Mouse (Mus musculus): Measurements from ENCODE around the gene Klk1b3. TPM values are rescaled to one million over a fixed set of nuclear protein-coding genes. Genes with fewer than 3 reads are reported as not detected.
"Not testable (repeated sequence)": the region's sequence is repeated elsewhere in the genome, so short reads cannot be mapped to it uniquely, and the experiment has no call there.

Klk1b3 gene
- polyA plus RNA-seq (2014; fragmentation: Nextera tagmentation; extraction: Ambion mirVana) = not detected in 2 replicates

GRCm38 (mm10) chr7:44197891-44198290 lies at the start of gene Klk1b3:
Klk1b3 (plus strand) TSS chr7:44198191.
- no peaks in the 10 kb centered on the region for H3K9me3 ChIP-seq (ENCODE audit: low read depth, low read length)
- WGBS = 63% methylated on average over 3 of the region's 3 CpGs
- no peak within 1 kb of the TSS for H3K4me2 ChIP-seq
- no peak within 1 kb of the TSS for H3K4me3 ChIP-seq (ENCODE audit: low read depth, low read length)
- no peaks in the 10 kb centered on the region for H3K4me1 ChIP-seq (ENCODE audit: insufficient read depth)
- H3K36me3 ChIP-seq (ENCODE audit: insufficient read depth) = no peaks in the 10 kb centered on the region
- no peaks in the 10 kb centered on the region for H3K27me3 ChIP-seq (ENCODE audit: insufficient read depth, low read length)
- TF ChIP-seq CTCF (IDR thresholded peaks at IDR 0.05; ENCODE audit: low read depth) = no peak
- DNase-seq (no peak), ATAC-seq (ENCODE audit: insufficient read depth) (no peak)
- no peak within 1 kb of the TSS for H3K9ac ChIP-seq
- H3K27ac ChIP-seq (ENCODE audit: low read depth) = no peak within 1 kb of the TSS

GRCm38 (mm10) chr7:44179299-44180045 lies 18.5 kb upstream of the Klk1b3 start:
- Histone ChIP-seq H3K4me2 (no peak overlapping the region), H3K4me3 (ENCODE audit: low read depth, low read length) (no peak overlapping the region), H3K27ac (ENCODE audit: low read depth) (no peak overlapping the region), H3K27me3 (ENCODE audit: insufficient read depth, low read length) (no peaks in the 10 kb centered on the region), H3K9me3 (ENCODE audit: low read depth, low read length) (no peaks in the 10 kb centered on the region), H3K36me3 (ENCODE audit: insufficient read depth) (no peaks in the 10 kb centered on the region), H3K9ac (no peak overlapping the region), H3K4me1 (ENCODE audit: insufficient read depth) (no peaks in the 10 kb centered on the region)
- no peak for TF ChIP-seq CTCF (IDR thresholded peaks at IDR 0.05; ENCODE audit: low read depth)
- no peak for ATAC-seq (ENCODE audit: insufficient read depth)
- DNase-seq = no peak
- 62% methylated on average over 9 of the region's 9 CpGs for WGBS

- 52% methylated on average over 8 of the region's 8 CpGs for WGBS
- not testable (repeated sequence) for H3K4me3 ChIP-seq (ENCODE audit: low read depth, low read length); H3K9ac ChIP-seq; H3K4me2 ChIP-seq; H3K9me3 ChIP-seq (ENCODE audit: low read depth, low read length); H3K27ac ChIP-seq (ENCODE audit: low read depth); H3K4me1 ChIP-seq (ENCODE audit: insufficient read depth); ATAC-seq (ENCODE audit: insufficient read depth); H3K36me3 ChIP-seq (ENCODE audit: insufficient read depth); H3K27me3 ChIP-seq (ENCODE audit: insufficient read depth, low read length)
- peak; percentile 1 for DNase-seq
Measured at GRCm38 (mm10) chr7:44186516-44186915, 11.5 kb upstream of the Klk1b3 start.

GRCm38 (mm10) chr7:44187936-44188335 lies 10.1 kb upstream of the Klk1b3 start, which contains the start of gene Klk1b24:
Klk1b24 (plus strand) TSS chr7:44188236.
- H3K9ac ChIP-seq; H3K27me3 ChIP-seq (ENCODE audit: insufficient read depth, low read length); ATAC-seq (ENCODE audit: insufficient read depth); H3K4me2 ChIP-seq; H3K36me3 ChIP-seq (ENCODE audit: insufficient read depth); H3K27ac ChIP-seq (ENCODE audit: low read depth); H3K4me3 ChIP-seq (ENCODE audit: low read depth, low read length); H3K4me1 ChIP-seq (ENCODE audit: insufficient read depth); DNase-seq; H3K9me3 ChIP-seq (ENCODE audit: low read depth, low read length): not testable (repeated sequence)

- H3K4me2 ChIP-seq; DNase-seq; H3K27ac ChIP-seq (ENCODE audit: low read depth); H3K9ac ChIP-seq; H3K9me3 ChIP-seq (ENCODE audit: low read depth, low read length); H3K4me3 ChIP-seq (ENCODE audit: low read depth, low read length); H3K27me3 ChIP-seq (ENCODE audit: insufficient read depth, low read length); H3K36me3 ChIP-seq (ENCODE audit: insufficient read depth); ATAC-seq (ENCODE audit: insufficient read depth); H3K4me1 ChIP-seq (ENCODE audit: insufficient read depth): not testable (repeated sequence)
- WGBS = 87% methylated on average over 1 of the region's 1 CpGs
Measured at GRCm38 (mm10) chr7:44193466-44193865, 4.5 kb upstream of the Klk1b3 start.

- 32% methylated on average over 3 of the region's 3 CpGs for WGBS
- not testable (repeated sequence) for H3K9me3 ChIP-seq (ENCODE audit: low read depth, low read length); H3K4me1 ChIP-seq (ENCODE audit: insufficient read depth); H3K4me3 ChIP-seq (ENCODE audit: low read depth, low read length); H3K27me3 ChIP-seq (ENCODE audit: insufficient read depth, low read length); H3K27ac ChIP-seq (ENCODE audit: low read depth); H3K4me2 ChIP-seq; H3K36me3 ChIP-seq (ENCODE audit: insufficient read depth); H3K9ac ChIP-seq; ATAC-seq (ENCODE audit: insufficient read depth); DNase-seq
Measured at GRCm38 (mm10) chr7:44207135-44207534, 9.1 kb downstream of the Klk1b3 start, which contains the start of gene Klk1b4. Klk1b4 (plus strand) TSS chr7:44207435.

GRCm38 (mm10) chr7:44208307-44208706 lies 10.3 kb downstream of the Klk1b3 start:
- no peaks in the 10 kb centered on the region for H3K27me3 ChIP-seq (ENCODE audit: insufficient read depth, low read length)
- no peak overlapping the region for H3K27ac ChIP-seq (ENCODE audit: low read depth)
- ATAC-seq (ENCODE audit: insufficient read depth) (no peak), DNase-seq (no peak)
- no peaks in the 10 kb centered on the region for H3K36me3 ChIP-seq (ENCODE audit: insufficient read depth)
- no peak overlapping the region for H3K4me3 ChIP-seq (ENCODE audit: low read depth, low read length)
- no peak overlapping the region for H3K9ac ChIP-seq
- no peaks in the 10 kb centered on the region for H3K9me3 ChIP-seq (ENCODE audit: low read depth, low read length)
- H3K4me1 ChIP-seq (ENCODE audit: insufficient read depth) = no peaks in the 10 kb centered on the region
- H3K4me2 ChIP-seq = no peak overlapping the region
- 74% methylated on average over 3 of the region's 3 CpGs for WGBS
- TF ChIP-seq CTCF (IDR thresholded peaks at IDR 0.05; ENCODE audit: low read depth) = no peak

All from lung, embryonic 14.5 days (tissue).